Mouse (Mus musculus): ENCODE results near the gene Fbxo31.

DNA sequence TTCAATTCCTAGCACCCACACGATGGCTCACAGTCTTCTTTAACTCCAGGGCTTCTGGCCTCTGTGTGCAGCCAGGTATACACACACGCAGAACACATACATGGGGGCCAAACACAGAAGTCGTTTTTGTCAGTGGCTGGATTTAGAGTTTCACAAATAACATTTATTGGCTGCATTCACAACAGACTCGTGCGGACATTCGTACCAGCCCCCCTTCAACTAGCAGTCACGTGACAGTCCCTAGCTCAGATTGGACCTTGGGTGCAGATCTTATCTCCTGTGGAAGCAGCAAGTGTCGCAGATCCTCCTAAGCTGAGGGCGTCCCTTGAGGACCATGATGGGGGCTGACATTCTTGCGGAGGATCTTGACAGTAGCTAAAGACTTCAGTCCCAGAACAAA, 48.0 kb downstream of the Fbxo31 start:
- no peak for TF ChIP-seq CTCF (IDR thresholded peaks at IDR 0.05; ENCODE audit: extremely low read depth, insufficient read depth, low read length)
- no peak for TF ChIP-seq POLR2A (IDR thresholded peaks at IDR 0.05; ENCODE audit: extremely low read depth, insufficient read depth, low read length)
